Mouse (Mus musculus) testis, adult 2 months (tissue): Measurements from ENCODE around the gene Vps8.

ENCODE experiments used
- CTCF ChIP-seq: fragments of 200-500 bp; IDR thresholded peaks from 2 replicates; pipeline ENCODE4 v1.5.1; 2012; ENCODE audit warnings: low read depth, mild to moderate bottlenecking, inconsistent platforms, low read length, moderate library complexity; ENCODE audit not compliant: control insufficient read depth, insufficient read depth, insufficient replicate concordance
- POLR2A ChIP-seq: fragments of 200-500 bp; IDR thresholded peaks from 2 replicates; pipeline ENCODE4 v1.6.1; 2012; ENCODE audit warnings: low read depth, mild to moderate bottlenecking, inconsistent platforms, low read length, moderate library complexity; ENCODE audit not compliant: control insufficient read depth

DNA sequence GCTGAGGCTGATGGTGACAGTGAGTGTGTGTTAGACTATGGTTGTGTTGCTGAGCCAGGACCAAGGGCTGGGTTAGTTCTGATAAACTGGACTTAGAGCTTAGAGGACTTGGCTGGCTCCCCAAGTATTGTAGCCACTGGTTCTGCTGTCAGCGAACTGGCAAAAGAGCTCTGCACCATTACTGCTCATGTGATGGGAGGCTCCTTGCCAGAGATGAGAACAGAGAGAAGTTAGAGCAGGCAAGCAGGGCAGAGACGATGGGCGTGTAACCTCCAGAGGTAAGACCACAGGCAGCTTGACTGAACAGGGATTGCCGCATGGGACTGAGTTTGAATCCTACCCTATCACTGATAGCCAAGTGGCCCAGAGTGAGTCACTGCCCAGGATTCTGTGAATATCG is 220.0 kb downstream of the Vps8 start:
- TF ChIP-seq CTCF, result no peak
- TF ChIP-seq POLR2A, result no peak
